Mouse (Mus musculus) embryo, embryonic 9.5 days (tissue): ENCODE data around the gene Ssxb9.
"Not testable (repeated sequence)": the region's sequence is repeated elsewhere in the genome, so short reads cannot be mapped to it uniquely, and the experiment has no call there.

ENCODE experiments used
- DNase-seq: peaks from one replicate; pipeline ENCODE4 v3.0.0-alpha.2; 2017; ENCODE audit errors: extremely low spot score

The Ssxb9 gene

GRCm38 (mm10) chrX:8366678-8367077 is at the start of gene Ssxb9:
Ssxb9 (plus strand) TSS chrX:8366978.
- DNase-seq, result not testable (repeated sequence)

- DNase-seq, result no peak
Observed at GRCm38 (mm10) chrX:8327124-8327523, 39.7 kb upstream of the Ssxb9 start, which contains the start of gene Ssxb10. Ssxb10 (plus strand) TSS chrX:8327424.

- DNase-seq, result not testable (repeated sequence)
Observed at GRCm38 (mm10) chrX:8413005-8413404, 46.2 kb downstream of the Ssxb9 start, which contains the start of gene Ssxb1. Ssxb1 (plus strand) TSS chrX:8413305.
